Mouse (Mus musculus) fibroblast of lung, adult 2 months (primary cell): ENCODE measurements around the gene Wnt5b.
"Not testable (repeated sequence)": the region's sequence is repeated elsewhere in the genome, so short reads cannot be mapped to it uniquely, and the experiment has no call there.

Source experiments
- DNase-seq: peaks from one replicate; pipeline ENCODE4 v3.0.0-alpha.2; 2011; ENCODE audit warnings: low read depth

Gene Wnt5b

GRCm38 (mm10) chr6:119451981-119452499 lies 92.1 kb downstream of the Wnt5b start:
- no peak for DNase-seq

GRCm38 (mm10) chr6:119450965-119451943 lies 92.9 kb downstream of the Wnt5b start:
- no peak for DNase-seq

- no peak for DNase-seq
Measured at GRCm38 (mm10) chr6:119449060-119449499, 95.1 kb downstream of the Wnt5b start.

DNA sequence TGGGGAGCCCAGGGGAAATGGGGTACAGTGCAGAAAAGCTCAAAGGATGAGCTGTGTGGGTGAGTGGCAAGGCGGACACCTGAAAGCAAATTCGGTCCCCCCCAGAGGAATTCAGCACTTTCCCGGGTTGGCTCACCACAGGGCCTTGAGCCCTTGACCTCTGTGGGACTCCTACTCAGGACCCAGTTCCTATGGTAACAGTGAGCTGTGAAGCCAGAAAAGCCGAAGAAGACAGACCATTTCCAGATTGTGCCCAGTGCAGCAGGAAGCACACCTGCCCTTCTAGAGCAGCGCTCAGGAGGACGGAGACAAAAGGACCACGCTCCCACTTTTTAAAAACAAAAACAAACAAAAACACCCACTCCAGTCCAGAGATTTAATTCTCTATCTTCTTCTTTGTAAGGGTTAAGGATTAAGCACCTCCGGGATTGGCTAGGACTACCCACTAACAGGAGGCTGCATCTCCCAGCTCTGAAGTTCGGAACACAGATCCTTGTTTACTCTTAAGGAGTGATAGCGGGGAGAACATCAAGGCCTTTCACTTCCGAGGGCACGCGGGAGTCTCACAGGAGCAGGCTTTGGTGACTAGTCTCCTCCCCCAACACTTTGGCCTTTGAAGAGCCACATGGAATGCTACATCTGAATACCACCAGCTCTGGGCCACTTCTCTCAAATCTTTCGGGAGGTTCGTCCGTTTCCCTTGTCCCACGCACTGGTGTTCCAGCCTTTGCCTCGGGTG lies 95.7 kb downstream of the Wnt5b start:
- DNase-seq = no peak

- no peak for DNase-seq
Measured at GRCm38 (mm10) chr6:119445671-119446607, 98.2 kb downstream of the Wnt5b start.

GRCm38 (mm10) chr6:119443742-119444645 lies 100.2 kb downstream of the Wnt5b start:
- DNase-seq = peak; percentile 53

DNA sequence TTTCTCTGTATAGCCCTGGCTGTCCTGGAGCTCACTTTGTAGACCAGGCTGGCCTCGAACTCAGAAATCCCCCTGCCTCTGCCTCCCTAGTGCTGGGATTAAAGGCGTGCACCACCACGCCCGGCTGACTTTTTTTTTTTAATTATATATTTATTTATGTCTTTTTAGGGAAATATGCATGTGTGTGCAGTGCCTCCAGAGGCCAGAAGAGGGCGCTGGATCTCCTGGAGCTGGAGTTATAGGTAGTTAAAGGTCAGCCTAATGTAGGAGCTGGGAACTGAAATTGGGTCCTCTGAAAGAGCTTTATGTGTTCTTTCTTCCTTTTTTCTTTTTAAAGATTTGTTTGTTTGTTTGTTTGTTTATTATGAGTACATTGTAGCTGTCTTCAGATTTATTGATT lies 101.4 kb downstream of the Wnt5b start:
- DNase-seq = not testable (repeated sequence)

GRCm38 (mm10) chr6:119437894-119438761 lies 106.0 kb downstream of the Wnt5b start:
- DNase-seq = no peak

GRCm38 (mm10) chr6:119434394-119434793 lies 109.8 kb downstream of the Wnt5b start:
- no peak for DNase-seq

DNA sequence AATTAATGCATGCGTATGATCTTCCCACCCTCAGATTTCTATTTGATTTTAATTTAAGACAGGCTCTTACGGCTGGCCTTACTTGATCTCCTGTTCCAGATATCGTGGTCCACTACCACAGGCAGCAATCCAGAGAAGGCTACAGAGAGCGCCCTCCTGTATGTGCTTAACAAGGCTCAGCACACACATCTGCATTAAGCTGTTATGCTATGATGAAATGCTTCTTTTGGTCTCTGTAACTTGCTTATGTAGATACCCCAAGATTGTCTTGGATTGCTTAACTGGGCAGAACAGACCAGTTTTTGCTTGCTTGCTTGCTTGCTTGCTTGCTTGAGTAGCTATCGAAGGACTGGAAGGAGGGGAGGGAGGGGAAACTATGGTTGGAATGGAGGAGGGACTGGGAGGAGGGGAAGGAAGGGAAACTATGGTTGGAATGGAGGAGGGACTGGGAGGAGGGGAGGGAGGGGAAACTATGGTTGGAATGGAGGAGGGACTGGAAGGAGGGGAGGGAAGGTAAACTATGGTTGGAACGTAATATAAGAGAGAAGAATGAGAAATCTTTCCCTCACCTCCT lies 112.3 kb downstream of the Wnt5b start:
- no peak for DNase-seq

DNA sequence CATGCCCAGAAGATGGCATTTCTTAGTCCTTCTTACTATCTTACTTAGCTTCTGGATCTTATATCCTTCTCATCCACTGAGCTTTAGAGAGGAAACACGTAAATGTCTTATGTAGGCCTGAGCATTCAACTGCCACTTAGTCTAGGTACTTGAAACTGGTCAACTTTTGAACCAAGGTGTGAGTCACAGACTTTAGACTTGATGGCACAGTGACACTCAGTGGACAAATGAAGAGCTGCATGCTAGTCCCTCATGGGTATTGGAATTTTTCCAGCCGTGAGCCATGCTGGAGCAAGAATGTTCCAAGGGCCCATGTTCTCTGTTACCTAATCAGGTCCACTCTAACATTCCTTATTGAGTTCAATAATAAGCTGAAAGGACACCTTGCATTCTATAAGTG lies 113.6 kb downstream of the Wnt5b start:
- peak; percentile 40 for DNase-seq

DNA sequence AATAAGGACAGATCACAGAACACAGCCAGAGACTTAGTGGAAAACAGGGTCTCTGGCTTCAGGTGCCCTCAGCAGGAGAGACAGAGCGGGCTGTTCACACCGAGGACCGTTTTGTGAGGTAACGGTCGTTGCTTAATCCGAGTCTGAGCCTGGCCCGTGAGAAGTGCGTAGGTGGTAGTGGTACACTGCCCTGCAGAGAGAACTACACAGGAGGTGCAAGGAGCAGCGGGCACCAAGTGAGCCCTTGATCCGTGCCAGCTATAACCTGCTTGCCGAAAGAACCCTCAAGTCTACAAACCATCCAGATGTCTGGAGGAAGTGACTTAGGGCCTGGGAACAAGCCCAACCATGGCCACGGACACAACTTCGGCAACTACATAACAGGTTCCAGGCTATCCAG lies 114.8 kb downstream of the Wnt5b start:
- no peak for DNase-seq

- no peak for DNase-seq
Measured at GRCm38 (mm10) chr6:119428611-119429010, 115.5 kb downstream of the Wnt5b start.

- no peak for DNase-seq
Measured at GRCm38 (mm10) chr6:119421001-119421400, 123.1 kb downstream of the Wnt5b start.

DNA sequence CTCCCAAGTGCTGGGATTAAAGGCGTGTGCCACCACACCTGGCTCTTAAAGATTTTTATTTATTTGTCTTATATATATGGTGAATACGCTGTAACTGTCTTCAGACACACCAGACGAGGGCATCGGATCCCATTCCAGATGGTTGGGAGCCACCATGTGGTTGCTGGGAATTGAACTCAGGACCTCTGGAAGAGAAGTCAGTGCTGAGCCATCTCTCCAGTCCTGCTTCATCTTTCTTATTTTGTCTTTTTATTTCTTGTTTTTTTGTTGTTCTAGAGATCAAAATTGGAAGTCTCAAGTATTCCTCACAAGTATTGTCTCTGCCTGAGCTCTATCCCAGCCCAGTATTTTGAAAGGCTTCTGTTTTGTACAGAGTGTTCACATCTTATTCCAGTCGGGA lies 123.8 kb downstream of the Wnt5b start:
- DNase-seq = no peak

- DNase-seq = no peak
Measured at GRCm38 (mm10) chr6:119419412-119419811, 124.7 kb downstream of the Wnt5b start.

DNA sequence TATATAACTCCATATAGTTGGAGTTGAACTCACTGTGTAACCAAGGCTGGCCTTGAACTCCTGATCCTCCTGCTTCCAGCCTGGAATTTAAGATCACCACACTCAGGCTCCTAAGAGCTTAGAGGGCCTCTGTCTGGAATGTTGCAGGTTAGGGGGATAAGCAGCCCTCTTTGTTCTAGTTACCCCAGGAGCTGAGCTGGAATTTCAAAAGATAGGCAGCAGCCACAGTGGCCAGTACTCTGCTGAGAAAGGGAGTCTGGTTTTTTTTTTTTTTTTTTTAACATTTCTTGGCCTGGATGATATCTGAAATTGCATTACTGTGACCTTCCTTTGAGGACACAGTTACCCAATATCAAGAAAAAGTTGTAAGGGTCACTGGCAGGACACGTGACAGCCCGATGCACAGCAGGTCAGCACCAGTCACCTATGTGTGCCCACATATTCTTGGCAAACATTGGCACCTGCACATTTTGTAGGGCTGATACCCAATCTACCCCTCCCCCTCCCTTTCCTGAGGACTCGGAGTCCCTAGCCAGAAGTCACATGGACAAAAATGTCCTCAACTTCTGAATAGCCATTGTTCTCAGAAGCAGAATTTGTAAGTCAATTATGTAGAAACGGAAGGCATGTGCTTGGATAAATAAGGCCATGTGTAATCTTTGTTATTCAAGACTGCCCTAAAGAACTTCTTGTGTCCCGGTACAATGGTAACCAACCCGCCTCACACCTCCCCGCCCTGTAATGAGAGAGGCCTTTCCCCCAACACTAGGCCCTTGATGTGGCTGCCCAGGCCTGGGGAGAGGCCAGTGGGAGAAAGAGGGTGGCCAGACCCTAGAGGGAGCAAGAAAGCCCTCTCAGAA lies 125.5 kb downstream of the Wnt5b start:
- no peak for DNase-seq

- DNase-seq = no peak
Measured at GRCm38 (mm10) chr6:119417821-119418220, 126.3 kb downstream of the Wnt5b start.
